Mouse (Mus musculus) lung, adult 2 months (tissue): ENCODE measurements around the gene Mbd3l2. TPM values are rescaled to one million over a fixed set of nuclear protein-coding genes. Genes with fewer than 3 reads are reported as not detected.
A peak's percentile ranks its signal among the peaks of the same experiment; 100 is the strongest.

Source experiments
- DNase-seq: peaks from one replicate; pipeline ENCODE4 v3.0.0; 2022
- H3K4me1 ChIP-seq: fragments of 200-500 bp; 2 replicates; pipeline ENCODE4 v1.6.1; 2011; ENCODE audit warnings: low read length; ENCODE audit not compliant: control insufficient read depth, insufficient read depth
- H3K4me3 ChIP-seq: fragments of 200-500 bp; replicated peaks from 2 replicates; pipeline ENCODE3; 2011; ENCODE audit warnings: low read depth, mild to moderate bottlenecking, control low read depth, low read length; ENCODE audit errors: extremely low read depth
- CTCF ChIP-seq: fragments of 200-500 bp; IDR thresholded peaks from 2 replicates; pipeline ENCODE4 v1.5.1; 2011; ENCODE audit warnings: mild to moderate bottlenecking, low read length, control low read depth; ENCODE audit not compliant: insufficient read depth
- POLR2A ChIP-seq: fragments of 200-500 bp; IDR thresholded peaks from 2 replicates; pipeline ENCODE4 v1.6.1; 2011; ENCODE audit warnings: low read depth, mild to moderate bottlenecking, control low read depth, low read length, borderline replicate concordance; ENCODE audit errors: extremely low read depth
- WGBS: fragments of 180-500 bp; shearing (Covaris S2); methylation state at CpG from one replicate; pipeline ENCODE4 v1.1.7; 2018; 5-methylcytosine and 5-hydroxymethylcytosine counted together
- polyA plus RNA-seq: library from polyadenylated mRNA; depleted of rRNA; stranded (reverse); fragments of >200 nt; gene quantifications from 2 replicates; pipeline ENCODE4 v1.2.3, GENCODE M21; 2012; rRNA removed

The Mbd3l2 gene
- polyA plus RNA-seq, 1 experiment, result not detected

GRCm38 (mm10) chr9:18473324-18474128 lies 43.1 kb downstream of the Mbd3l2 start:
- Histone ChIP-seq H3K4me3 (peak overlapping the region; percentile 48), H3K4me1 (no peaks in the 10 kb centered on the region)
- 3% methylated on average over 39 of the region's 39 CpGs for WGBS
- peak; percentile 60 for DNase-seq
- no peak for TF ChIP-seq CTCF
- TF ChIP-seq POLR2A, result peak; percentile 33; the same call in 1 of the 2 replicates

GRCm38 (mm10) chr9:18478168-18478567 lies 47.7 kb downstream of the Mbd3l2 start, which contains the start of the genes Zfp558 and Mbd3l1:
Zfp558 (minus strand) TSS chr9:18478268.
Mbd3l1 (plus strand) TSS chr9:18478359.
- no peak for DNase-seq
- TF ChIP-seq POLR2A (no peak), CTCF (no peak)
- WGBS, result 65% methylated on average over 3 of the region's 3 CpGs

More at GRCm38 (mm10) chr9:18478168-18478567, 47.7 kb downstream of the Mbd3l2 start, which contains the start of the genes Zfp558 and Mbd3l1:
- no peak within 1 kb of the TSS for H3K4me3 ChIP-seq
- H3K4me1 ChIP-seq, result no peaks in the 10 kb centered on the region

Other genes starting within 250 kb of the Mbd3l2 start
- gene Chordc1, start 138.5 kb upstream of the Mbd3l2 start, polyA plus RNA-seq, result 22.4 and 24.6 TPM in 2 replicates
- 1.1 and 1.5 TPM in 2 replicates for gene Naalad2, start 27.7 kb upstream of the Mbd3l2 start, polyA plus RNA-seq
- not detected in 2 replicates for gene Ubtfl1, start 26.2 kb upstream of the Mbd3l2 start, polyA plus RNA-seq
- gene Zfp558, start 47.6 kb downstream of the Mbd3l2 start, polyA plus RNA-seq, result 0.10 and 0.62 TPM in 2 replicates
- gene Mbd3l1, start 47.7 kb downstream of the Mbd3l2 start, polyA plus RNA-seq, result not detected in 2 replicates
- 4.4 and 5.0 TPM in 2 replicates for gene Muc16, start 243.9 kb downstream of the Mbd3l2 start, polyA plus RNA-seq